Mouse (Mus musculus): ENCODE measurements around the gene Thada.

GRCm38 (mm10) chr17:84243759-84244158, 222.2 kb downstream of the Thada start:
- no peak for TF ChIP-seq GATA1 (IDR thresholded peaks at IDR 0.05; ENCODE audit: borderline replicate concordance, low read length)
- no peak for TF ChIP-seq FLI1 (IDR thresholded peaks at IDR 0.05; ENCODE audit: low read length)
